Mouse (Mus musculus) MEL (cell line): ENCODE results near the gene Parp8. TPM values are rescaled to one million over a fixed set of nuclear protein-coding genes. Genes with fewer than 3 reads are reported as not detected.

Experiments used
- DNase-seq: peaks from one replicate; pipeline ENCODE4 v3.0.0; 2011; ENCODE audit warnings: low read depth, low spot score
- H3K27ac ChIP-seq: 2 replicates; pipeline ENCODE4 v1.5.1; 2012; ENCODE audit warnings: low read depth, mild to moderate bottlenecking, control low read depth, low read length, moderate library complexity; ENCODE audit not compliant: control insufficient read depth
- H3K27me3 ChIP-seq, 2 experiments: fragments of 150-350 bp in 1 of 2; sonication (generic) in 1 of 2; 2 replicates each; pipeline ENCODE4 v1.6.1; 2012; ENCODE audit warnings: low read length in 2 of 2, mild to moderate bottlenecking in 2 of 2, improper control_type of control experiment in 1 of 2, moderate library complexity in 1 of 2; ENCODE audit not compliant: insufficient read depth in 2 of 2, control insufficient read depth in 1 of 2
- H3K36me3 ChIP-seq, 2 experiments: 2 replicates each; pipeline ENCODE4 v1.6.1; 2012 to 2014; ENCODE audit warnings: low read length in 2 of 2, improper control_type of control experiment in 1 of 2, inconsistent platforms in 1 of 2, mild to moderate bottlenecking in 1 of 2; ENCODE audit not compliant: insufficient read depth in 2 of 2, control insufficient read depth in 1 of 2
- H3K4me1 ChIP-seq, 2 experiments: fragments of 150-350 bp in 1 of 2; sonication (generic) in 1 of 2; 2 replicates each; pipeline ENCODE4 v1.6.1; 2012; ENCODE audit warnings: low read length in 2 of 2, improper control_type of control experiment in 1 of 2, mild to moderate bottlenecking in 1 of 2; ENCODE audit not compliant: insufficient read depth in 2 of 2, control insufficient read depth in 1 of 2
- H3K4me3 ChIP-seq, 2 experiments: fragments of 150-350 bp in 1 of 2; sonication (generic) in 1 of 2; 2 replicates each; pipeline ENCODE4 v1.5.1; 2012; ENCODE audit warnings: low read depth in 2 of 2, low read length in 2 of 2, mild to moderate bottlenecking in 2 of 2, moderate library complexity in 2 of 2, control low read depth in 1 of 2, improper control_type of control experiment in 1 of 2; ENCODE audit not compliant: control insufficient read depth in 1 of 2, insufficient read depth in 1 of 2
- H3K79me2 ChIP-seq: 2 replicates; pipeline ENCODE4 v1.6.1; 2012; ENCODE audit warnings: mild to moderate bottlenecking, low read length, moderate library complexity; ENCODE audit not compliant: control insufficient read depth, poor library complexity, insufficient read depth
- H3K9ac ChIP-seq: 2 replicates; pipeline ENCODE4 v1.6.1; 2012; ENCODE audit warnings: low read depth, mild to moderate bottlenecking, control low read depth, low read length, moderate library complexity; ENCODE audit not compliant: control insufficient read depth, poor library complexity, severe bottlenecking
- H3K9me3 ChIP-seq: fragments of 150-350 bp; sonication (generic); replicated peaks from 2 replicates; pipeline ENCODE4 v1.6.1; 2012; ENCODE audit warnings: mild to moderate bottlenecking, low read length, improper control_type of control experiment, moderate library complexity; ENCODE audit not compliant: insufficient read depth
- CTCF ChIP-seq, 3 experiments: IDR thresholded peaks in 2 of 3; conservative IDR thresholded peaks in 1 of 3; 2 replicates each; pipeline ENCODE4 v1.5.1; 2011 to 2012; ENCODE audit warnings: low read length in 3 of 3, low read depth in 2 of 3, mild to moderate bottlenecking in 2 of 3, improper control_type of control experiment in 1 of 3, inconsistent platforms in 1 of 3, mixed read lengths in 1 of 3, moderate library complexity in 1 of 3; ENCODE audit not compliant: control insufficient read depth in 1 of 3, insufficient read depth in 1 of 3, poor library complexity in 1 of 3, severe bottlenecking in 1 of 3
- E2F4 ChIP-seq: IDR thresholded peaks from 2 replicates; pipeline ENCODE4 v1.6.1; 2011; ENCODE audit warnings: low read depth, low read length, improper control_type of control experiment, borderline replicate concordance
- ELF1 ChIP-seq: IDR thresholded peaks from 2 replicates; pipeline ENCODE4 v1.6.1; 2014; ENCODE audit warnings: low read depth, mild to moderate bottlenecking, inconsistent platforms, low read length, improper control_type of control experiment, moderate library complexity
- EP300 ChIP-seq, 2 experiments: IDR thresholded peaks; 2 replicates each; pipeline ENCODE4 v1.6.1; 2011; ENCODE audit warnings: improper control_type of control experiment in 2 of 2, low read length in 2 of 2, low read depth in 1 of 2, mild to moderate bottlenecking in 1 of 2
- ETS1 ChIP-seq: IDR thresholded peaks from 2 replicates; pipeline ENCODE4 v1.6.1; 2012; ENCODE audit warnings: low read depth, mild to moderate bottlenecking, inconsistent platforms, low read length, improper control_type of control experiment, moderate library complexity
- KAT2A ChIP-seq: conservative IDR thresholded peaks from 2 replicates; pipeline ENCODE4 v1.6.1; 2012; ENCODE audit warnings: low read depth, low read length, improper control_type of control experiment, inconsistent platforms
- MAFK ChIP-seq: IDR thresholded peaks from 2 replicates; pipeline ENCODE4 v1.6.1; 2011; ENCODE audit warnings: low read depth, mild to moderate bottlenecking, low read length, improper control_type of control experiment, borderline replicate concordance
- MAX ChIP-seq: IDR thresholded peaks from 2 replicates; pipeline ENCODE4 v1.6.1; 2011; ENCODE audit warnings: low read length, improper control_type of control experiment
- NELFE ChIP-seq: IDR thresholded peaks from 2 replicates; pipeline ENCODE4 v1.6.1; 2011; ENCODE audit warnings: low read depth, low read length, improper control_type of control experiment
- POLR2A ChIP-seq, 2 experiments: IDR thresholded peaks; 2 replicates each; pipeline ENCODE4 v1.6.1; 2011 to 2012; ENCODE audit warnings: low read length in 2 of 2, mild to moderate bottlenecking in 2 of 2, control low read depth in 1 of 2, improper control_type of control experiment in 1 of 2, low read depth in 1 of 2, moderate library complexity in 1 of 2; ENCODE audit not compliant: control insufficient read depth in 1 of 2, insufficient read depth in 1 of 2, poor library complexity in 1 of 2
- POLR2AphosphoS5 ChIP-seq: IDR thresholded peaks from 2 replicates; pipeline ENCODE4 v1.6.1; 2012; ENCODE audit warnings: low read depth, borderline replicate concordance, mild to moderate bottlenecking, inconsistent platforms, low read length, moderate library complexity, mixed read lengths
- TCF12 ChIP-seq: IDR thresholded peaks from 2 replicates; pipeline ENCODE4 v1.6.1; 2014; ENCODE audit warnings: low read depth, mild to moderate bottlenecking, inconsistent platforms, low read length, improper control_type of control experiment, moderate library complexity
- USF2 ChIP-seq, 2 experiments: IDR thresholded peaks; 2 replicates each; pipeline ENCODE4 v1.6.1; 2011 to 2012; ENCODE audit warnings: improper control_type of control experiment in 2 of 2, low read length in 2 of 2, borderline replicate concordance in 1 of 2, inconsistent platforms in 1 of 2, low read depth in 1 of 2, mild to moderate bottlenecking in 1 of 2; ENCODE audit not compliant: insufficient read depth in 1 of 2
- ZKSCAN1 ChIP-seq: IDR thresholded peaks from 2 replicates; pipeline ENCODE4 v1.6.1; 2012; ENCODE audit warnings: low read depth, mild to moderate bottlenecking, inconsistent platforms, low read length, improper control_type of control experiment, moderate library complexity
- ZMIZ1 ChIP-seq: IDR thresholded peaks from 2 replicates; pipeline ENCODE4 v1.6.1; 2012; ENCODE audit warnings: low read depth, mild to moderate bottlenecking, inconsistent platforms, low read length, improper control_type of control experiment, moderate library complexity
- polyA plus RNA-seq, 2 experiments: library from polyadenylated mRNA; stranded (reverse) in 1 of 2; unstranded in 1 of 2; fragments of >175 nt in 1 of 2; fragments of >200 nt in 1 of 2; gene quantifications; 2 replicates each; pipeline versions ENCODE4 v1.2.1 to v1.2.4; 2012; ENCODE audit warnings: low replicate concordance in 2 of 2, low read depth in 1 of 2; ENCODE audit not compliant: insufficient read length in 2 of 2, insufficient read depth in 1 of 2, missing spikeins in 1 of 2
- total RNA-seq: library from RNA; depleted of rRNA; stranded (reverse); fragments of 300-350 nt; gene quantifications from 2 replicates; pipeline ENCODE4 v1.2.3, GENCODE M21; 2012

The Parp8 gene
- total and polyA plus RNA-seq, 3 experiments = not detected

- DNase-seq = no peak
- H3K9me3 ChIP-seq = 0 out of 2 replicates have a peak, but pooled peaks cover 1% of the 10 kb centered on the region
- H3K9ac ChIP-seq = no peak overlapping the region
- no peaks in the 10 kb centered on the region for H3K36me3 ChIP-seq
- TF ChIP-seq ELF1 (no peak), MAX (no peak), ETS1 (no peak), ZMIZ1 (no peak), NELFE (no peak)
- H3K4me1 ChIP-seq = no peaks in the 10 kb centered on the region
- H3K4me3 ChIP-seq = no peak overlapping the region
- no peak overlapping the region for H3K27ac ChIP-seq
- no peaks in the 10 kb centered on the region for H3K27me3 ChIP-seq
- no peaks in the 10 kb centered on the region for H3K79me2 ChIP-seq
Observed at GRCm38 (mm10) chr13:116972036-116972611, 53.2 kb downstream of the Parp8 start.

DNA sequence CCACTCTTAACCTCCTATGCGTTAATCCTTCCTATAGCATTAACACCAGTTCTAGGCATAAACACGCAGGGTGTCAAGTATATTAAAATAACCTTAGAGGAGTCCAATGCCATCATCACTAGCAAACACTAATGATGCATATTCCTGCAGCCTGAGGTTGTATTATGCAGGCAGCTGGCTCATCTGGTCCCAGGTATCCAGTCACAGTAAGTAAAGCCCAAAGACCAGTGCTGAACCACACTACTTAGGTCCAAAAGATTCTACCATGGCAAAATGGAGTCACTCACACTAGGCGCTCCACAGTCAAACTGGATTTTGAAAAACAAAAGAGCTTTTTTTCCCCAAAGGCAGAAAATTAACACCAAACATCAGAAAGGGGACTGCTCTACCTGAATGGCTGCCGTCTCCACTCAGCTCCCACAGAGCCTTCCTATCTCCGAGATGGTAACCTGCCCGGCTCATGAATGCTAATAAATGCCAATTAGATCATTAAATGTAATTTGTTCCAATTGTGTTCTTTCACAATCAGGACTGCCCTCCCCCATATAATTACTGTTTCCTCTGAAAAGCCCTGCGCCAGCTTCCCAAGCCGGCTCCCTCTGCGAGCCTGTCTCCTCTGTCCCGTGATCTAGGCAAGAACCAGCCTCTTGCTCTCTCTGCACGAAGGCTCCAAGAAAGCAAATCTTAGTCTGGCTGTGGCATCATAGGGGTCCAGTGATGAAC, 54.5 kb downstream of the Parp8 start:
- no peaks in the 10 kb centered on the region for H3K4me1 ChIP-seq
- no peak overlapping the region for H3K9ac ChIP-seq
- TF ChIP-seq EP300 (IDR thresholded peaks at IDR 0.05; ENCODE audit: low read depth in 1 of 2, low read length in 2 of 2) = no peak
- no peak for TF ChIP-seq ELF1
- H3K79me2 ChIP-seq = no peaks in the 10 kb centered on the region
- no peak for DNase-seq
- no peak overlapping the region for H3K27ac ChIP-seq
- no peaks in the 10 kb centered on the region for H3K36me3 ChIP-seq
- no peaks in the 10 kb centered on the region for H3K27me3 ChIP-seq
- no peak overlapping the region for H3K4me3 ChIP-seq
- H3K9me3 ChIP-seq = 0 out of 2 replicates have a peak, but pooled peaks cover 1% of the 10 kb centered on the region

GRCm38 (mm10) chr13:116969650-116970049, 55.7 kb downstream of the Parp8 start:
- no peaks in the 10 kb centered on the region for H3K9me3 ChIP-seq
- no peak overlapping the region for H3K9ac ChIP-seq
- no peaks in the 10 kb centered on the region for H3K4me1 ChIP-seq
- H3K27ac ChIP-seq = no peak overlapping the region
- no peaks in the 10 kb centered on the region for H3K27me3 ChIP-seq
- DNase-seq = no peak
- no peak overlapping the region for H3K4me3 ChIP-seq
- TF ChIP-seq ZKSCAN1 (no peak), POLR2AphosphoS5 (no peak), USF2 (IDR thresholded peaks at IDR 0.05; ENCODE audit: borderline replicate concordance in 1 of 2, insufficient read depth in 1 of 2, low read depth in 1 of 2, low read length in 2 of 2) (no peak), KAT2A (no peak), POLR2A (IDR thresholded peaks at IDR 0.05; ENCODE audit: control insufficient read depth in 1 of 2, insufficient read depth in 1 of 2, low read depth in 1 of 2, low read length in 2 of 2, poor library complexity in 1 of 2) (no peak), ETS1 (no peak), TCF12 (no peak), MAFK (no peak), E2F4 (no peak), CTCF (IDR thresholded peaks at IDR 0.05 in 2 of 3, conservative IDR thresholded peaks at IDR 0.05 in 1 of 3; ENCODE audit: control insufficient read depth in 1 of 3, insufficient read depth in 1 of 3, low read depth in 2 of 3, low read length in 3 of 3, poor library complexity in 1 of 3, severe bottlenecking in 1 of 3) (no peak)
- H3K79me2 ChIP-seq = no peaks in the 10 kb centered on the region
- H3K36me3 ChIP-seq = no peaks in the 10 kb centered on the region
